Mouse (Mus musculus) adrenal gland, adult 18-20 months (tissue): ENCODE results near the gene Scnm1. TPM values are rescaled to one million over a fixed set of nuclear protein-coding genes. Genes with fewer than 3 reads are reported as not detected.
"Not testable (repeated sequence)": the region's sequence is repeated elsewhere in the genome, so short reads cannot be mapped to it uniquely, and the experiment has no call there.

Source experiments
- DNase-seq, 2 experiments: peaks; one replicate each; pipeline ENCODE4 v3.0.0; 2021 to 2022; ENCODE audit warnings: low spot score in 2 of 2
- microRNA-seq, 2 experiments: library from miRNA; unstranded; fragments of <30 nt; microRNA quantifications; one replicate each; pipeline ENCODE4 v1.2.0; 2021; ENCODE audit warnings: borderline number of aligned reads in 2 of 2
- total RNA-seq, 2 experiments: library from RNA; stranded (reverse); gene quantifications; 1 replicate in 1 of 2; 2 replicates in 1 of 2; pipeline ENCODE4 v1.2.3; 2021

Gene Scnm1
- total RNA-seq, 2 experiments from 2014 or later: 25.6 to 33.4 TPM

- DNase-seq: peak; percentile 85 to 86
These were observed 22.7 kb downstream of the Scnm1 start, which contains the start of gene Vps72 for GRCm38 (mm10) chr3:95110911-95111726. TSS of gene Vps72 (plus strand) at chr3:95111022.

GRCm38 (mm10) chr3:95107898-95108297, 25.9 kb downstream of the Scnm1 start:
- no peak for DNase-seq

GRCm38 (mm10) chr3:95107308-95107707, 26.5 kb downstream of the Scnm1 start:
- not testable (repeated sequence) for DNase-seq

- DNase-seq: peak; percentile 90 to 91
These were observed 27.3 kb downstream of the Scnm1 start, which contains the start of gene Pip5k1a for GRCm38 (mm10) chr3:95106338-95107117. TSS of gene Pip5k1a (minus strand) at chr3:95106930.

- no peak for DNase-seq
These were observed 28.0 kb downstream of the Scnm1 start for GRCm38 (mm10) chr3:95105586-95106337.

GRCm38 (mm10) chr3:95105121-95105520, 28.7 kb downstream of the Scnm1 start:
- no peak for DNase-seq

GRCm38 (mm10) chr3:95100854-95101253, 33.0 kb downstream of the Scnm1 start:
- DNase-seq: no peak

GRCm38 (mm10) chr3:95088071-95088470, 45.7 kb downstream of the Scnm1 start:
- DNase-seq: no peak

Small RNAs within 50 kb of the gene (microRNA-seq; reads per million reads assigned to microRNA genes)
- 0 reads per million in 2 experiments for gene Mir8099-1

Other genes with a start within 250 kb of the Scnm1 start
- 100 to 1,000 TPM; 276 to 293 TPM for gene Psmb4, start 247.1 kb downstream of the Scnm1 start, total RNA-seq
- 10 to 100 TPM; 58.8 to 64.6 TPM for gene Selenbp1, start 201.0 kb downstream of the Scnm1 start, total RNA-seq
- 10 to 100 TPM; 13.4 to 20.4 TPM for gene Rfx5, start 179.9 kb downstream of the Scnm1 start, total RNA-seq
- 10 to 100 TPM; 62.9 to 65.3 TPM for gene Pi4kb, start 159.3 kb downstream of the Scnm1 start, total RNA-seq
- gene Zfp687, start 118.6 kb downstream of the Scnm1 start, total RNA-seq: 10 to 100 TPM; 22.7 to 26.1 TPM
- 100 to 1,000 TPM; 267 to 274 TPM for gene Psmd4, start 91.4 kb downstream of the Scnm1 start, total RNA-seq
- gene Pip5k1a, start 27.1 kb downstream of the Scnm1 start, total RNA-seq: 10 to 100 TPM; 50.9 to 55.4 TPM
- gene Vps72, start 23.0 kb downstream of the Scnm1 start, total RNA-seq: 10 to 100 TPM; 45.8 to 59.5 TPM
- gene Tmod4, start 9.5 kb downstream of the Scnm1 start, total RNA-seq: 1 to 10 TPM in 1 of 2 experiments, not detected in 1; 1.2 TPM
- gene Lysmd1, start 77 bp upstream of the Scnm1 start, total RNA-seq: 1 to 10 TPM; 6.6 to 7.8 TPM
- gene Tnfaip8l2, start 8.3 kb upstream of the Scnm1 start, total RNA-seq: 1 to 10 TPM; 3.0 to 4.5 TPM
- gene Sema6c, start 26.4 kb upstream of the Scnm1 start, total RNA-seq: 1 to 10 TPM; 1.6 to 2.5 TPM
- gene Gabpb2, start 83.9 kb upstream of the Scnm1 start, total RNA-seq: 10 to 100 TPM; 21.4 to 22.1 TPM
- gene Cdc42se1, start 94.7 kb upstream of the Scnm1 start, total RNA-seq: 10 to 100 TPM; 62.8 to 75.0 TPM
- gene Mllt11, start 98.2 kb upstream of the Scnm1 start, total RNA-seq: 1 to 10 TPM; 5.9 to 6.2 TPM
- under 1 TPM; 0.17 to 0.26 TPM for gene Gm128, start 107.6 kb upstream of the Scnm1 start, total RNA-seq
- gene Bnipl, start 117.2 kb upstream of the Scnm1 start, total RNA-seq: not detected
- gene Mindy1, start 147.3 kb upstream of the Scnm1 start, total RNA-seq: 100 to 1,000 TPM in 1 of 2 experiments, 10 to 100 TPM in 1; 75.5 to 124 TPM
- gene Prune1, start 148.1 kb upstream of the Scnm1 start, total RNA-seq: 10 to 100 TPM; 20.1 to 21.9 TPM
- gene Anxa9, start 173.2 kb upstream of the Scnm1 start, total RNA-seq: 1 to 10 TPM; 1.4 to 1.7 TPM
- gene Cers2, start 180.8 kb upstream of the Scnm1 start, total RNA-seq: 100 to 1,000 TPM; 191 to 231 TPM
- 10 to 100 TPM; 20.0 to 25.2 TPM for gene Setdb1, start 223.2 kb upstream of the Scnm1 start, total RNA-seq